Mouse (Mus musculus) adrenal gland, adult 2 months (tissue): Measurements from ENCODE around the gene Gpatch3. TPM values are rescaled to one million over a fixed set of nuclear protein-coding genes. Genes with fewer than 3 reads are reported as not detected.
A peak's percentile ranks its signal among the peaks of the same experiment; 100 is the strongest.

Source experiments
- DNase-seq: peaks from one replicate; pipeline ENCODE4 v3.0.0; 2021
- microRNA-seq, 2 experiments: library from miRNA; unstranded; fragments of <30 nt; microRNA quantifications; one replicate each; pipeline ENCODE4 v1.2.0; 2021
- polyA plus RNA-seq: library from polyadenylated mRNA; depleted of rRNA; stranded (reverse); fragments of >200 nt; gene quantifications from 2 replicates; pipeline ENCODE4 v1.2.3, GENCODE M21; 2012; rRNA removed
- total RNA-seq, 2 experiments: library from RNA; stranded (reverse); gene quantifications; 2 replicates each; pipeline ENCODE4 v1.2.3; 2021

The Gpatch3 gene
- total and polyA plus RNA-seq, 3 experiments, result 6.0 to 8.5 (median 7.5) TPM

- DNase-seq, result no peak
Measured at GRCm38 (mm10) chr4:133619473-133620136, 45.1 kb downstream of the Gpatch3 start.

DNA sequence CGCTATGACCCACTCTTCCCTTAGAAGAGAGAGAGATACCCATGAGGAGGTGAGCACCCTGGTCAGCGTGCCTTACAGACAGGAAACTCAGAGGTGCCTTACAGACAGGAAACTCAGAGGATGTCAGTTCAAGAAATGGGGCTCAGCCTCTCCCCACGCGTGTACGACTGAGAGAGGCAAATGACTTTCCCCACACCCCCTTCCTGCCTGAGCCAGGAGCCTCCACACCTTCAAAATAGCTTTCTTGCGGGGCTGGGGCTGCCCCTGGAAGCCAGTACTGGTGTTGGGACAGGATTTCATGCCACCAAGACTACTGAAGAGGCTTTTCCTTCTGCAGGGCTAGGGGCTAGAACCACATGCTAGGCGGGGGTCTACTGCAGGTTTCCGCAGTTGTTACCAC, 46.1 kb downstream of the Gpatch3 start:
- DNase-seq, result no peak

GRCm38 (mm10) chr4:133622161-133622695, 47.7 kb downstream of the Gpatch3 start:
- DNase-seq, result no peak

DNA sequence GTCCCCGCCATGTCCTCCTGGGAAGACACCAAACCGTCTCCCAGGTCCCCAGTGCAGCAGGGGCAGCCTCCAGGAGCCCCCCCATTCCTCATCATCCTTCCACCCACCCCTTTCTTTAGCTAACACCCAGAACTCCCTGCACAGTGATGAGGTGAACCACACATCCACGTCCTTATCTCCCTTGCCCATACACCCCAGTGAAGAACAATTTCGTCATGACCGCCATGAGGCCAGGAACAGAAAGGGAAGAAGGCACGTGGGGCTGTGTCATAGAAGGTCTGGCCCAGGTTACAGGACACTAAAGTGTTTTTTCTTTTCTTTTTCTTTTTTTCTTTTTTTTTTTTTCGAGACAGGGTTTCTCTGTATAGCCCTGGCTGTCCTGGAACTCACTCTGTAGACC, 50.3 kb downstream of the Gpatch3 start:
- DNase-seq, result no peak

GRCm38 (mm10) chr4:133625621-133626071, 51.1 kb downstream of the Gpatch3 start:
- peak; percentile 62 for DNase-seq

DNA sequence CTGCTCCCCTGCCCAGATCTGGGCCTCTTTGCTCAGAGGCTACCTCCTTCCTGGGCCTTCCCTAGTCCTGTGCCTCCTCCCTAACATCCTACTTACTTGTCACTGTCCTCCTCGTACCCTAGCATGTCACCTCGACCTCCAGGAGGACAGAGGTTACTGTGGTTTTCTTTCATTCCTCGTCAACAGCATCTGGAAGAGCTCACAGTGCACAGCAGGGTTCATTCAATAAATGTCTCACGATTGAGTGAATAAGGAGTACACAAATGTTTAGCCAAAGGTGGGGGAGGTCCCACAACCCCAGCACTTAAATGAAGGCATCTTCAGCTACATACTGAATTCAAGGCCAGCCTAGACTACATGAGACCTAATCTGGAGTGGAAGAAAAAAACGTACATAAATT, 51.7 kb downstream of the Gpatch3 start:
- no peak for DNase-seq

DNA sequence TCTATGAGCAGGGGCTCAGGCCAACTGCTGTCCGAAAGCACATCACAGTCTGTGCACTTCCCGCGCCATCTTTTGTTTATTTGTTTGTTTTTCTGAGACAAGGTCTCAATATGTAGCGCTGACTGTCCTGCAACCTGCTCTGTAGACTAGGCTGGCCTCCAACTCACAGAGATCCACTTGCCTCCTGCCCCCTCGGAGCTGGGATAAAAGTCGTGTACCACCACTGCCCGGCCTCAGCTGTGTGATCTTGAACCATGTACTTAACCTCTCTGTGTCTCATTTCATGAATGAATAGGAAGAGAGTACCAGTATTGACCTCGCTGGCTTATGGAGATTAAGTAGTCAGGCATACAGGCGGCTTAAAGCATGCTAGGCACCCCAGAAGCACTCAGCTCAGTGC, 52.1 kb downstream of the Gpatch3 start:
- no peak for DNase-seq

GRCm38 (mm10) chr4:133627039-133627438, 52.5 kb downstream of the Gpatch3 start:
- DNase-seq, result no peak

DNA sequence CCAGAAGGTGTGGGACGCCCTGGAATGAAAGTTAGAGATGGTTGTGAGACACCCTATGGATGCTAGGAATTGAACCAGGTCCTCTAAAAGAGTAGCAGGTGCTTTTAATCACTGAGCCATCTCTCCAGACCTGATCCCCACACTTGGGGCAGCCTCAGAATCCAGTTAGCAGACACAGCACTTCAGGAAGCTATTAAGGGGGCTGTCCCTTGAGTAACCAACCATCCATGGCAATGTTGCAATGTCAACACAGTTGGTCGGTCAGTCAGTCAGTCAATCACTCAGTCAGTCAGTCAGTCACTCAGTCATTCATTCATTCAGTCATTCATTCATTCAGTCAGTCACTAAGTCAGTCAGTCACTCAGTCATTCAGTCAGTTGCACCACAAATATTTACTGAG, 54.0 kb downstream of the Gpatch3 start:
- DNase-seq, result no peak

DNA sequence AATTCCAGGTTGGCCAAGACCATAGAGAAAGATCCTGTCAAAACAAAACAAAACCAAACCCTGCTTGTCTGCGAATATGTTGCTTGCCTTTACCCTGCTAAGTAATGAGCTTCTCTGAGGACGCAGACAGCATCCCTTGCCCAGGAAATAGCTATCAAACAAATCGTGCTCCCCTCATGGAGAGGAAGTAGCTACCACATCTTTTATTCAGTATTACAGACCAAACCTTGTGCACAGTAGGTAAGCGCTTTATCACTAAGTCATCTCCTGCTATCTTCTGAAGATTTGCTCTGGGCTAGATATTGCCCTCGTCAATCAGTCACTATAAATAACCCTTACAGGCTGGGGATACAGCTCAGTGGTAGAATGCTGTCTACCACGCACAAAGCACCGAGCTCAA, 54.6 kb downstream of the Gpatch3 start:
- DNase-seq, result no peak

DNA sequence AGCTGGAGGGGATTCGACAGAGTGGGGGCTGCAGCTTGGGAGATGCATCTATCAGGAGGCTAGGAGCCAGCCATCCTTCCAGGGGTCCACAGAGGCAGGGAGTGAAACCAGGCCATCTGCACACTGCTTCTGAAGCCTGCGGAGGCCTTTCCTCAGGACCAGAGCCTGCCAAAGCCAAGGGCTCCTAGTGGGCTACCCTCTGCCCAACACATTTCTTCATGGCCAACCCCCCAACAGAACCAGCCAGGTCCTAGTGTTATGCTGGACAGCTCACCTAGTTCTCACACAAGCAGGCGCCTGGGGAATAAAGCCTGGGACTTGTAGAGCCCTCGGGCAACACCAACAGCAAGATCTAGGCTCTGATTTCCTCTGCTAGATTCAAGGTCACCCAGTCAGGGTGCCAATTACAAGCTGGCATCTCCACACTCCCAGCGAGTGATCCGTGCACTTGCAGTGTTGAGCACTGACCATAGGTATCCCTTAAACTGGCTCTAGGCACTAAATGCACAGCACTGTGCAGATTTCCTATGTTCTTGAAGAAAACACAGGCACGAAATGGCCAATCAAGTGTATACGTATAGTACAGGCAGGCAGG, 55.9 kb downstream of the Gpatch3 start:
- no peak for DNase-seq

- DNase-seq, result peak; percentile 47
Measured at GRCm38 (mm10) chr4:133631071-133631768, 56.7 kb downstream of the Gpatch3 start.

DNA sequence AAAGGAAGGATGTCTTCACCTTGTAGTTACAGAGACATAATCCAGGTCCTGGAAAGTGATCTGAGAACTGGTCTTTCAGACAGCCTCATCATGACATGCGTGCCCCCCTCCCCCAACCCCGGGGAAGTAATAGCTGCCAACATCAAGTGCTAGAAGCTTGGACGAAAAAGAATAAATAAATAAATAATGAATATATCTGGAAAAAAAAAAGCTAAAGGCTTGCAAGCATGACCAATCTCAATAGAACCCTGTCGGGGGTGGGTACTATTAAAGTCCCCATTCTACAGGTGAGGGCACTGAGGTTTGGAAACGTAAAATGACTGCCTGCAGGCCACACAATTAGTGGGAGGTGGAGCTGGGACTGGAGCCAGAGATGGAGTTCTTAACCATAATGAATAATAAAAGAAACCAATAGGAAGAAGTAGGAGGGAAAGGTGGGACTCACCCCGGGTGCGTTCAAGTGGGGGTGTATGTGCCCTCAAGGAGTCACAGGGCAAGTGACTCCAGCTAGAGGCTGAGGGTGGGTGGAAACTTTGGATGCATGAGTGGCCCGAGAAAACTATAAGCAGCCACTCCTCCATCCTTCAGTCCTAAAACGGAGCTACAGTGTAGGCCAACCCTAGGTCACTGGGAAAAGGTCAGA, 57.3 kb downstream of the Gpatch3 start:
- DNase-seq, result no peak

DNA sequence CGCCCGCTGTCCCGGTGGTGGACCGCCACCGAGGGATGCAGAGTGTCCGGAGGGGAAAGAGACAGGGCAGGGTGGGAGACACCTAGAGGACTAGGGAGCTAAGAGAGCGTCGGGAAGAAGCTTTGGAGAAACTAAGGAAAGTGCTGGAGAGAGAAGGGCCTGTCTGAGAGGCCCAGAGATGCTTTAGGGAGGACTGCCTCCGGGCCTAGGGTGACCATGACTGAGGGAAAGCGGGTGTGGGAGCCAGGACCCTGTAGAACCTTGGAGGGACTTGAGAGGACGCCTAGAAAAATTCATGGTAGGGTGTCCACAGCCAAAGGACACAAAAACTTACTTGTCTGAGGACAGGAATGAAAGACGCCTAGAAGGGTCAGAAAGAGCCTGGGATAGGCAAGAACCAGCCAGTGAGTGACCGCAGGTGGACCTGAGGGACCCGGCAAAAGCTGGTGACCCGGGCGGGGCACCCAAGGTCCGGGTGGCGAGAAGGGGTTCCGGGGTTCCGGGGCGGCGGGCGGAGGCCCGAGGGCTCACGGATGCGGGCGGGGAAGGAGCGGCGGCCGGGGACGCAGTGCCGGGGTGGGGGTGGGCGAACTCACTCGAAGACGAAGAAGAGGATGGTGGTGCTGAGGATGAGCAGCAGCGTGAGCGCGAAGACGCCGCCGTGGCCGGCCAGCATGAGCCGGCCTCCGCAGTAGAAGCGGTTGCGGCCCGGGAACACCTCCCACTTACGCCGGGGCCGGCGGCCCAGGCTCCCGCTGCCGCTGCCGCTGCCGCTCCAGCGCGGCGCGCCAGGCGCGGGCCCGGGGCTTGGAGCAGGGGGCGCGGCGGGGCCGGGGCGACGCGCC, 58.2 kb downstream of the Gpatch3 start:
- peak; percentile 76 for DNase-seq

GRCm38 (mm10) chr4:133633332-133634042, 58.9 kb downstream of the Gpatch3 start:
- DNase-seq, result peak; percentile 94

Small RNAs within 50 kb of the gene (microRNA-seq; reads per million reads assigned to microRNA genes)
- 0 reads per million in 2 experiments for gene Gm23158

Other genes starting within 250 kb of the Gpatch3 start
- gene Wdtc1, start 221.3 kb upstream of the Gpatch3 start, total RNA-seq, result 10 to 100 TPM; 56.3 to 56.9 TPM
- gene Wdtc1, start 221.3 kb upstream of the Gpatch3 start, polyA plus RNA-seq, result 75.2 and 83.0 TPM in 2 replicates
- gene Slc9a1, start 205.0 kb upstream of the Gpatch3 start, total RNA-seq, result 10 to 100 TPM; 57.8 to 69.0 TPM
- gene Slc9a1, start 205.0 kb upstream of the Gpatch3 start, polyA plus RNA-seq, result 104 and 127 TPM in 2 replicates
- gene Tent5b, start 94.6 kb upstream of the Gpatch3 start, total RNA-seq, result 10 to 100 TPM in 1 of 2 experiments, 1 to 10 TPM in 1; 1.7 to 14.7 TPM
- 3.0 and 7.2 TPM in 2 replicates for gene Tent5b, start 94.6 kb upstream of the Gpatch3 start, polyA plus RNA-seq
- gene Trnp1, start 76.2 kb upstream of the Gpatch3 start, total RNA-seq, result 1 to 10 TPM; 4.4 to 7.5 TPM
- gene Trnp1, start 76.2 kb upstream of the Gpatch3 start, polyA plus RNA-seq, result 7.4 and 11.4 TPM in 2 replicates
- gene Kdf1, start 55.8 kb upstream of the Gpatch3 start, total RNA-seq, result 1 to 10 TPM; 1.8 to 2.1 TPM
- gene Kdf1, start 55.8 kb upstream of the Gpatch3 start, polyA plus RNA-seq, result 4.4 and 5.3 TPM in 2 replicates
- gene Nudc, start 28.7 kb upstream of the Gpatch3 start, total RNA-seq, result 100 to 1,000 TPM; 157 to 176 TPM
- gene Nudc, start 28.7 kb upstream of the Gpatch3 start, polyA plus RNA-seq, result 49.9 and 57.3 TPM in 2 replicates
- 10 to 100 TPM; 39.9 to 65.5 TPM for gene Nr0b2, start 21.4 kb upstream of the Gpatch3 start, total RNA-seq
- gene Nr0b2, start 21.4 kb upstream of the Gpatch3 start, polyA plus RNA-seq, result 251 and 295 TPM in 2 replicates
- 10 to 100 TPM; 16.5 to 18.5 TPM for gene Gpn2, start 9.6 kb downstream of the Gpatch3 start, total RNA-seq
- gene Gpn2, start 9.6 kb downstream of the Gpatch3 start, polyA plus RNA-seq, result 63.3 and 82.5 TPM in 2 replicates
- 1 to 10 TPM; 1.4 to 1.8 TPM for gene Sfn, start 27.4 kb downstream of the Gpatch3 start, total RNA-seq
- gene Sfn, start 27.4 kb downstream of the Gpatch3 start, polyA plus RNA-seq, result 2.1 and 3.0 TPM in 2 replicates
- gene Zdhhc18, start 75.4 kb downstream of the Gpatch3 start, total RNA-seq, result 10 to 100 TPM; 18.4 to 24.8 TPM
- 31.0 and 32.9 TPM in 2 replicates for gene Zdhhc18, start 75.4 kb downstream of the Gpatch3 start, polyA plus RNA-seq
- 10 to 100 TPM; 13.0 to 19.7 TPM for gene Pigv, start 97.9 kb downstream of the Gpatch3 start, total RNA-seq
- gene Pigv, start 97.9 kb downstream of the Gpatch3 start, polyA plus RNA-seq, result 13.4 and 14.0 TPM in 2 replicates
- gene Arid1a, start 182.0 kb downstream of the Gpatch3 start, total RNA-seq, result 10 to 100 TPM; 45.9 to 48.6 TPM
- 69.7 and 74.0 TPM in 2 replicates for gene Arid1a, start 182.0 kb downstream of the Gpatch3 start, polyA plus RNA-seq